ENCODE assay signal across 32 mouse cellular contexts in genomic region chr6:99343815-99344214, GRCm38 (mm10).
A peak's percentile ranks its signal among the peaks of the same experiment; 100 is the strongest.
DNase-seq lines count a peak whose midpoint lies in the region; ATAC-seq and TF ChIP-seq lines count a peak whose summit lies in the region.
"Had no signal": no experiment of that assay in that cellular context is flagged by ENCODE, and none has a peak within 500 bp of the region (broad histone marks: within the 10 kb centered on the region; RNA-seq: fewer than 3 reads in every experiment).

No protein-coding gene starts in this region.

- H3K9me3 ChIP-seq in hindbrain, postnatal 0 days (ENCODE audit: low read length) = no peaks in the 10 kb centered on the region
- H3K9me3 ChIP-seq in midbrain, embryonic 14.5 days (ENCODE audit: control insufficient read depth, low read length) = no peaks in the 10 kb centered on the region
- H3K9me3 ChIP-seq: embryonic facial prominence, embryonic 12.5 days; embryonic facial prominence, embryonic 15.5 days; forebrain, embryonic 10.5 days; forebrain, embryonic 13.5 days; G1E; heart, embryonic 15.5 days; hindbrain, embryonic 10.5 days; hindbrain, embryonic 13.5 days had no signal

- no peak overlapping the region for H3K4me3 ChIP-seq in hindbrain, postnatal 0 days (ENCODE audit: low read length)
- no peak overlapping the region for H3K4me3 ChIP-seq in midbrain, embryonic 14.5 days (replicated peaks; ENCODE audit: low read depth, low read length)
- H3K4me3 ChIP-seq: embryonic facial prominence, embryonic 12.5 days; embryonic facial prominence, embryonic 15.5 days; erythroblast, embryonic 14.5 days; forebrain, embryonic 10.5 days; forebrain, embryonic 13.5 days; heart, embryonic 12.5 days; heart, embryonic 15.5 days; hindbrain, embryonic 10.5 days; hindbrain, embryonic 13.5 days had no signal

- no peaks in the 10 kb centered on the region for H3K27me3 ChIP-seq in hindbrain, postnatal 0 days (ENCODE audit: insufficient read depth, low read length)
- no peaks in the 10 kb centered on the region for H3K27me3 ChIP-seq in midbrain, embryonic 14.5 days (ENCODE audit: control insufficient read depth, insufficient read depth, low read length)
- H3K27me3 ChIP-seq: CH12.LX; embryonic facial prominence, embryonic 12.5 days; embryonic facial prominence, embryonic 15.5 days; forebrain, embryonic 13.5 days; heart, embryonic 12.5 days; heart, embryonic 15.5 days; hindbrain, embryonic 13.5 days had no signal

- TF ChIP-seq CTCF in hindbrain, postnatal 0 days (IDR thresholded peaks at IDR 0.05; ENCODE audit: low read depth) = no peak

- H3K4me2 ChIP-seq in hindbrain, postnatal 0 days (ENCODE audit: low read depth, low read length) = no peak overlapping the region
- H3K4me2 ChIP-seq in midbrain, embryonic 14.5 days (ENCODE audit: low read length) = no peak overlapping the region
- H3K4me2 ChIP-seq: embryonic facial prominence, embryonic 12.5 days; embryonic facial prominence, embryonic 15.5 days; forebrain, embryonic 13.5 days; heart, embryonic 12.5 days; heart, embryonic 15.5 days; hindbrain, embryonic 13.5 days had no signal

- H3K4me1 ChIP-seq in hindbrain, postnatal 0 days (ENCODE audit: insufficient read depth, low read length) = no peaks in the 10 kb centered on the region
- peaks cover 6% of the 10 kb centered on the region; the same call in 1 of the 2 replicates for H3K4me1 ChIP-seq in midbrain, embryonic 14.5 days (ENCODE audit: control insufficient read depth, insufficient read depth, low read length)

- no peak overlapping the region for H3K27ac ChIP-seq in hindbrain, postnatal 0 days
- H3K27ac ChIP-seq in midbrain, embryonic 14.5 days (replicated peaks; ENCODE audit: low read depth, low read length) = no peak overlapping the region
- H3K27ac ChIP-seq: embryonic facial prominence, embryonic 12.5 days; embryonic facial prominence, embryonic 15.5 days; forebrain, embryonic 10.5 days; forebrain, embryonic 13.5 days; heart, embryonic 15.5 days; hindbrain, embryonic 10.5 days; hindbrain, embryonic 13.5 days had no signal

- no peak overlapping the region for H3K9ac ChIP-seq in hindbrain, postnatal 0 days (replicated peaks; ENCODE audit: low read length)
- H3K9ac ChIP-seq in midbrain, embryonic 14.5 days (replicated peaks; ENCODE audit: low read length) = no peak overlapping the region
- H3K9ac ChIP-seq: embryonic facial prominence, embryonic 12.5 days; embryonic facial prominence, embryonic 15.5 days; forebrain, embryonic 13.5 days; heart, embryonic 12.5 days; heart, embryonic 15.5 days; hindbrain, embryonic 13.5 days had no signal

- no peaks in the 10 kb centered on the region for H3K36me3 ChIP-seq in hindbrain, postnatal 0 days (ENCODE audit: insufficient read depth, low read length)
- H3K36me3 ChIP-seq in midbrain, embryonic 14.5 days (ENCODE audit: control insufficient read depth, insufficient read depth, low read length) = no peaks in the 10 kb centered on the region
- H3K36me3 ChIP-seq: embryonic facial prominence, embryonic 12.5 days; embryonic facial prominence, embryonic 15.5 days; G1E; heart, embryonic 15.5 days; hindbrain, embryonic 10.5 days; hindbrain, embryonic 13.5 days had no signal

- peak; percentile 76 for DNase-seq in NIH3T3 (ENCODE audit: low read depth)
- DNase-seq in fibroblast of lung, adult 2 months (ENCODE audit: low read depth) = peak; percentile 63
- DNase-seq in hindbrain, postnatal 0 days (ENCODE audit: low spot score) = no peak
- DNase-seq in adrenal gland, postnatal 25 days = no peak
- no peak for DNase-seq in midbrain, embryonic 14.5 days
- DNase-seq: adrenal gland, adult 2 months; adrenal gland, postnatal 14 days; B cell, adult 2 months; cerebellum, adult 11 months; cerebellum, adult 2 months; cerebellum, adult 9-11 months; cerebellum, postnatal 25 days; gastrocnemius, postnatal 10 days; heart, adult 18-20 months; heart, postnatal 10 days; heart, postnatal 36 days had no signal

- ATAC-seq in megakaryocyte progenitor cell, adult 5-6 weeks (replicated peaks; ENCODE audit: poor library complexity) = peak; percentile 33; the same call in 1 of the 2 replicates
- ATAC-seq in hindbrain, postnatal 0 days = no peak
- no peak for ATAC-seq in midbrain, embryonic 14.5 days (ENCODE audit: low FRiP score, low TSS enrichment)
- ATAC-seq: forebrain, embryonic 13.5 days; forebrain, embryonic 16.5 days; hindbrain, embryonic 16.5 days; inflammation-experienced regulatory T-cells, adult 6 months; intestine, embryonic 16.5 days had no signal

- 88% methylated on average over 3 of the region's 3 CpGs for whole genome bisulfite sequencing in hindbrain, postnatal 0 days
- 93% methylated on average over 3 of the region's 3 CpGs for WGBS in midbrain, embryonic 14.5 days

Comparison
In these comparisons a context has a peak if more than half of its experiments do, and no peak if none do; other contexts are left out.
1. DNase-seq: peak in NIH3T3 (single experiment) and fibroblast of lung, adult 2 months (single experiment); none in hindbrain, postnatal 0 days (single experiment), adrenal gland, postnatal 25 days (single experiment) and midbrain, embryonic 14.5 days (single experiment).